Mouse (Mus musculus) spleen, postnatal 10 days (tissue): ENCODE results near the gene Padi6.
A peak's percentile ranks its signal among the peaks of the same experiment; 100 is the strongest.

Experiments used
- DNase-seq, 2 experiments: peaks; one replicate each; pipeline ENCODE4 v3.0.0; 2021 to 2022; ENCODE audit warnings: low spot score in 2 of 2

Gene Padi6

DNA sequence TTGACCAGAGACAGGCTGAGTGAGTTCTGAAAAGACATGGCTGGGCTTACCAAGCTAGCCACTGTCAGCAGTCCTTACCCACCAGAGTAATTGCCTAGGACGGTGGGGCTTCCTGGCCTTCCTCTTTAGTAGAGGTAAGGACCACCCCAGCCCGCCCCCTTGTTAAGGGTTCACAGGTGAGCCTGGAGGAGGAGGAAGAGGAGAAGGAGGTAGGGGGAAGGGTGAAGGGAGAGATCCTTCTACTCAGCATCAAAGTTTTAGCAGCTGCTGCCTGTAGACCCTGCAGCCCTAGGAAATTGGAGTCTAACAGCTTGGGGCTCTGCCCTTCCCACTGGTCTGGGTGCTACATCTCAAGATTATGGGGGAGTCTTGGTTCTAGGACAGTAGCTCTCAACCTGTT lies at the start of gene Padi6:
Gene Padi6 (minus strand): TSS at position 101 of the 400 bp plus-strand sequence.
- DNase-seq = no peak

DNA sequence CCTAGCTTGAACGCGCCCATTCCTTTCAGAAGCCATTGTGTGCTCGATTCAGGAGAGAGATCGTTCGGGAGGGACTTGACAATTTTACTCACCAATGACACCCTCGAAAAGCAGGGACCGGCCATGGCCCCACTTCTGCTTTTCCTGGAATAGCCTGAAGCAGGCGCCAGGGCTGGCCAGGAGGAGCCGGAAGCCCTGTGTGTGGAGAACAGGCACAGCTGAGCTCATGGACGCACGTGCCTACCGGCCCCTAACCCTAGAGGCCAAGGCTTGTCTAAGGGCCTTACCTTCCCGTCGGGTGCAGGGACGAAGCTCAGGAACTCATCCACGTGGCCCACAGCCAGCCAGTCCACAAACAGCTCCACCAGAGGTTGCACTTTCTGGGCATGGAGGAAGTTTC lies 48.6 kb upstream of the Padi6 start:
- DNase-seq = no peak

DNA sequence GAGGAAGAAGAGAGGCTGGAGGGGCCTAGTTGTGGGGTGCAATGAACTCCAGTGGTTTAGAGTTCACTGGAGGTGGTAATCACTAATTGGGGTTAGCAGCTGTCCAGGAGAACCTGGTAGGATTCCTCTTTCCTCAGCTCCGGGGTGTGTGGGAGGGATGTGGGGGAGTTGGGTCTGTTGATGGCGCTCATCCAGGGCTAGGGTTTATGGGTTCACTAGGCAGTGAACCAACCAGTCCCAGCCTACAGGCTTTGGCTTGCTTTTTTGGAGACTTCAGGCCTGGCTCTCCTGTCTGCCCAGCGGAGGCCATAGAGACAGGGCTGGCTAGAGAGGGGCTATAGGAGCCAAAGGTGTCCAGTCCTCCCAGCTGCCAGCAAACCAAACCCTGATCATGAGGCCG lies 47.5 kb upstream of the Padi6 start:
- no peak for DNase-seq

DNA sequence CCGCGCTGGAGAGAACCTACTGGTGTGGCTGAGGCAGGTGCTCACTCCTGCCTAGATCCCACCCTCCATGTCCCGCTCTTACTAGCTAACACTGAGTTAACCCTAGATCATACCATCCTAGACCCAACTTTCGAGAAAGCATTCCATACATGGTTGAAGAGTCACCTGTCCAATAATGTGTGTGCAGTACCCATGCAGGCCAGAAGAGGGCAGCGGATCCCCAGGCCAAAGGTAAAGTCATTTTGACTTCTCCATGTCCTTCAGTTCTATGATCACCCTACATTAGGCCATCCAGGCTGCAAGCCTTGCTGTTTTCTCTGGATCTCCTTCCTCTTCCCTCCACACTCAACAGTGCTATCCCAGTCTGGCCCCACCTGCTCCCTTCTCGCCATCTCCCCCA lies 46.5 kb upstream of the Padi6 start:
- peak; percentile 75 to 85 for DNase-seq

DNA sequence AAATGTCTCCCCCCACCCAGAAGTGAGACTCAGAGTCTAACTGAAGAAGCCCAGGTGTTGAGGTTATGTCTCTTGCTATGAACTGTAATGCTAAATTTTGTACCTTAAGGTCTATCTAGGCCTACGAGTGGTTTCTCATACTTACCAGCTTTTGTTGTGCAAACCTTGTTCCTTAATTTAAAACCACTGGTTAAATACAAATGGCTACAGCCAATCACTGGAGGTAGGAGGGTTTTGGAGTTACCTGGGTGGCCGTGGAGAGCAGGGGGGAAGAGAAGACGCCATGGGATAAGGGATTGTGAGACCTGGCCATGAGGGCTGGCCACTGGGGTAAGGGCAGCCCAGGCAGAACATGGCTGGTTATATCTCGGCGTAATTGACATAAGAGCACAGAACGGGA lies 45.8 kb upstream of the Padi6 start:
- no peak for DNase-seq

DNA sequence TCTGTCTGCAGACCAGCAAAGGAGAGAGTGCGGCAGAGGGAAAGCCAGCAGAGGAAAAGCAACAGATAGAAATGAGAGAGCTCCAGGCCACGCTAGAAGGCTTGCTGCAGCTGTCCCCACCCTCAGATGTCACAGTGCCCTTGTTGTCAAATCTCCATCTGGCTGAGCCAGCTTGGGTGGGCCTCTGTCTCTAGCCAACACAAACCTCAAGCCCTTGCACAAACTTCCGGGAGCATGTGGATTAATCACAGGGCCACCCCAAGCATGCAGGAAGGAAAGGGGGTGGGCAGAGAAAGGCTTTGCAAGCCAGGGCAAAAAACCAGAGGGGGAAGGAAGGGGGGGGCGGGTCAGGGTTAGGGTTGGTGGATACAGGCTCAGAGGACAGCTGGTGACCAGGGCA lies 45.0 kb upstream of the Padi6 start:
- no peak for DNase-seq

DNA sequence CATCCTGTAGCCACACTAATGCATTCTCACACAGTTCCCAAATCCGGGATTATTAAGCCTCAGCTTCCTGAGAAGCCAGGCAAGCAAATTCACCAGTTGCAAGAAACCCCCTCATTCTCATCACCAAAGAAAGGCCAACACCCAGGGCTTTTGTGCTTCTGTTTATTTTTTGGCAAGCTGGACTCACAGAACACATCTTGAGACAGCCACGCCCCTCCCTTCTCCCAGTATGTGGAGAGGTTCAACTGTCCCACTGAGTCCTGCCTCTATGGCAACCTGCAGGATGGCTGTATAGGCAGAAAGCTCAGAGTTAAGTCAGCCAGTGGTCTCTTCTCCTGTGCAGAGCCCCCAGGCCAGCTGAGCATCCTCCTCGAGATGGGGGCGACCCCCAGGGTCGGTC lies 42.8 kb upstream of the Padi6 start:
- no peak for DNase-seq

DNA sequence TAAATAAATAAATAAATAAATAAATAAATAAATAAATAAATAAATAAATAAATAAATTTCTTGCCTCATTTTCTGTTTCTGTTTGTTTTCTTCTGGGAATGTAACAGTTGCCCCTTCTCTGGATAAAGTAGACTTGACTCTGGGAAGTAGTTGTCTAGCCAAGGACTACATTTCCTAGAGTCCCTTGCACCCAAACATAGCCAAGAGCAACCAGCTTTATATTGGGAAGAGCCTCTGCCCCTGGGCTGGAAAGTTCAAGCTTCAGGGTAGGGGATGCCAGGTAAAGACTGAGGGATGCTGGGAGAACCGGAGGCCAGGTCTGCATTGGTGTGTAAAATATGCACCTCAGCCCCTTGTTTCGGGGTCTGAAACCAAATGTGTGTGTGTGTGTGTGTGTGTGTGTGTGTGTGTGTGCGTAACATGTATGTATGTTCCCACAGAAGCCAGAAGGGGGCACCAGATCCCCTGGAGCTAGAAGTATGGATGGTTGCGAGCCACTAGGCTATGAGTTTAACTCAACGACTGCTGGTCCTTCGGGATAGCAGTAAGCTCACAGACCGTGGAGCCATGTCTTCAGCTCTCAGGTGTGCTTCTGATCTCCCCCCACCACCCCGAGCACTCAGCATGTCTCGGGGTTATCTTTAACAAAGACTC lies 42.0 kb upstream of the Padi6 start:
- DNase-seq = no peak

DNA sequence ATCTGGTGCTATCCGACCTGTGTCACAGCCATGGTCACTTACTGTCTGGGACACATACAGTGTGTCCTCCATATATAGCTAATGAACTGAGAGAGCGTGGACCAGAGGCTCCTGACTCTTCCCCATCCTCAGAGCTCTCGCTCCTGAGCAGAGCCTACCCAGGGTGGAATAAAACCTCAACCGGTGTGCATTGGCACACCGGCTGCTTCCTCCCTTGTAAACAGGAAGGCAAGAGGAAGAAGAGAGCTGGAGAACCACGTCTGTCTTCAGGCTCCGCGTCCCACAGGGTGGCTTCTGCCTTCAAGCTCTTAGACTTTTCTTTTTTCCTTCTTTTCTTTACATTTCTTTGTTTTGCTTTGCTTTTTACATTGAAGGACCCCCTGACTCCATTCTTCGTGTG lies 40.4 kb upstream of the Padi6 start:
- no peak for DNase-seq

DNA sequence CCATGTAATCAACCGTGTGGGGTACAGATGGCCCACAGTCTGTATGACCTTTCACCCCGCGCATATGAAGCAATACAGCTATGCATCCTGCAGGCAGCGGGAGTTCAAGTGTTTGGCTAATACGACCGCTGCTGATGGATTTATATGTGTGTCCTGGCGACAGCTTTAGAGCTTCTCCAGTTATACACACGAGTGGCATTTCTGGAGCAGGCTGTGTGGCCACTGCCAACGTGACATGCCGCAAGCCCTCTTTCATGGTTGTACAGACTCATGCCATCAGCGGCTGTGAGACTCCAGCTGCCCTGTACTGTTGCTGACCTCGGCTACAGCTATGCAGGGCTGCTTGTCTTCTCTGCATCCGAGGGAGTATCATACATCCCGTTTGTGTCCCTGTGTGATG lies 38.1 kb upstream of the Padi6 start:
- DNase-seq = no peak

DNA sequence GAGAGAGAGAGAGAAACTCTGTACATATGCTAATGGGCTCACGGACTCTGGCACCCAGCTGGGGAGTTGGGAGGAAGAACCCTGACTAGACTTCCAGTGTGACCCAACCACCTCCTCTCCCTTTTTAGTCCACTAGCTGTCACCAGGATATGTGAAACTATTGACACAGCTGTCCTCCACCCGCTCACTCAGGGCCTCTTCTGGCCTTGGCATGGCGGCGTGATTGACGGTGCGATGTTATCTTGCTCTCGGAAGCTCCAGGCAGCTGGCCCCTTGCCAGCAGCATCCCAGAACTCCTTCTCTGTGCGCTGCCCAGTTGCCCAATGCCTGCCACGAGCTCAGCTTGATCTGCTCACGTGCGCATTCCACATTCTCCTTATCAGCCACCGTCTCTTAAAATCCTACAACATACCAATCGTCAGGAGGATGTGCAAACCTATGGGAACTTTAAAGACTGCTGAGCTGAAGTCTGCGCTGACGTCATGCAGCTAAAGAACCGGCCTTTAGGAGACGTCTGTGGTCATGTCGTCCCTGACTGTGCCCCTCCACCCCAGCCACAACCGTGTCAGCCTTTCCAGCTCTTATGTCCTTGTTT lies 37.5 kb upstream of the Padi6 start:
- DNase-seq = no peak

DNA sequence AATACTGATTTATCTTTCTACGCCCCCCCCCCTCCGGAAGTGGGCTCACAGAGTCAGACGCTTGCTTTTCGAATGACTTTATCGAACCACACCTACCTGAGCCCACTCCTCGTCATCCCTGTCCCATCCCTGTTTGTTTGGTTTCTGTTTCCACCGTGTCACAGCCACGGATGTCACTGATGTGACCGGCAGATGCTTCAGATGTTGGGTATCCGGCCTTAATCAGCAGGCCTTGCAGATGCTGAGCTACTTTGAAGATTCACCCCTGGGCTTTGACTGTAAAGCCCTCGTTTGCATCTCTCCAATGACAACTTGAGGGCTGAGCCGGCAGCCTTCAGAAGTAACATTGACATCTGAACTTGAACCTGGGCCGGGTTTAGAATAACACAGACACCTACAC lies 34.2 kb upstream of the Padi6 start:
- DNase-seq = no peak

DNA sequence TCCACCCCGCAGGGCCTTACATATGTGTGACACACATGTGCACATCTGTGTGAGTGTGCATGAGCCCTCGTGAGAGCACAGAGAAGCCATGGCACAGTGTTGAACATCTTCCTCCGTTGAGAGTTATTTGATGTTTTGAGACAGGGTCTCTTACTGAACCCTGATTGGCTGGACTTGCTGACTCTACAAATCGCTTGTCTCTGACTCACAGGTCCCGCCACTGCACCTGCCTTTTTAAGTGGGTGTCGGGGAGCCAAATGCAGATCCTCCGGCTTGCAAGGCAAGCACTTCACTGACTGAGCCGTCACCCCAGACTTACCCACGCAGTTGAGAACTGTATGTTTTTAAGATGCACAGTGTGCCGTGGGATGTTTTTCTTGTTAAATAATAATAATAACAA lies 33.4 kb upstream of the Padi6 start:
- DNase-seq = no peak

DNA sequence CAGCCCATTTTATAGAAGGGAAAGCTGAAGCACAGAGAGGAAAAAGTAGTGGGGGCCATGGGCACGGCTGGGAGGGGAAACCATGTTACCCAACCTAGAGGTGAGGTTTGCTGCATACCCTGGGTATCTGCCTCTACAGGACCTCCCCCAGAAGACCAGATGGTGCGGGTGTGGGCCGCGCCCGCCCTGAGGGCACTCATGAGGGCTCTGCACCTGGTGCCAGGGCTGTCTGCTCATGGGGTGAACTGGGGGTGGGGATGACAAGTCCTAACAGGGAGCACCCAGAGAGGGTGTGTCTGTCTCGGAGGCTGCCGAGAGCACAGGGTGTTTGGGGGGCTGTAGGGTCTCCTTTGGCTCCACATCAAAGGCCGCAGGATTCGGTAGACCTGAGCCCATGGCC lies 32.5 kb upstream of the Padi6 start:
- DNase-seq = no peak

DNA sequence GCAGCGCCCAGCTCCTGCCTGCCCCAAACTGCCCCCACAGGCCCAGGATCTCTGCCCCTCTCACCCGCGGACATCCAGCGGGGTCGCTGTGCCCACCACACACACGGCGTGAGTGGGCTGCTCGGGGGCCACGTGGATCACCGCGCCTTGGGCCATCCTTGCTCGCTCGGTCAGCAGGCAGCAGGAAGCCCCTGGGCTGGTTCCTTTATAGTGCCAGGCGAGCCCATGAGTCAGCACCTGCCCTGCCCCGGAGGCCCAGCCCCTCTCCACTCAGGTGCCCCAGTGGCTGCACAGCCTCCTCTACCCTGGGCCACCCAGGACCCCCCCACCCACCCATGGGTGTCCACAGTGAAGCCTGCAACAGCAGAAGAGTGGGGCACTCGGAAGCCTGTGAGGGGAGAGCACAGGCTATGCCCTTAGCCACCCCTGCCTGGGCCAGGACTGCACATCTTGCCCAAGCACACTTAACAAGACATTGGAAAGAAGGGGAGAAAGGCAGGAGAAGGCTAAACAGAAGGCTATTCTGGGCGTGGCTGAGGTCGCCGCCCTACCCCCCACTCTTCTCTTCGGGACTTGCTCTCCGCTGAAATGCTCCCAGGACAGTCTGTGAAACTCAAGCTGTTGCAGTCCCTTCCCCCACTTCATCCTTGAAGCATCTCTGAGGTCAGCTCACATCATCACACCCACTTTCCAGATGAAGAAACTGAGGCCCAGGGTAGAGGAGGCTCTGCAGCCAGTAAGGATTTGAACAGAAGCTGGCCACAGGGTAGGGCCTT lies 31.8 kb upstream of the Padi6 start, which contains the start of gene Padi4:
Gene Padi4 (minus strand): TSS at position 212 of the 776 bp plus-strand sequence.
- DNase-seq = no peak

DNA sequence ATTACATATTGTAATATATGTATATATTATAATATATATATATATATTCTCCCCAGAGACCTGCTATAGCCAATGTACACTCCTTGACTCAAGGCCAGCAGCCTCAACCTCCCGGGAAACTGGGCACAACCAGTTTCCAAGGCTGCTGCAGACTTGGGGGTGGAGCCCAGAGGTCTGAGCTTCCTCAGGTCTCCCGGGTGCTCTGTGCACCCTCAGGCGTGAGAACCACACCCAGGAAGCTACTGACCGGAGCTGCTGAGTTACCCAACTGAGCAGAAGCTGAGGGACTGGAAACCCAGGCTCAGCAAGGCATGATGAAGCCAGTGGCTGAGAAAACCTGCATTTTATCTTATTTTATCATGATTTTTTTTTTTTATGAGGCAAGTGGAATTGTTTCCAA lies 28.6 kb upstream of the Padi6 start:
- DNase-seq = peak in 1 of 2 experiments; percentile 45

DNA sequence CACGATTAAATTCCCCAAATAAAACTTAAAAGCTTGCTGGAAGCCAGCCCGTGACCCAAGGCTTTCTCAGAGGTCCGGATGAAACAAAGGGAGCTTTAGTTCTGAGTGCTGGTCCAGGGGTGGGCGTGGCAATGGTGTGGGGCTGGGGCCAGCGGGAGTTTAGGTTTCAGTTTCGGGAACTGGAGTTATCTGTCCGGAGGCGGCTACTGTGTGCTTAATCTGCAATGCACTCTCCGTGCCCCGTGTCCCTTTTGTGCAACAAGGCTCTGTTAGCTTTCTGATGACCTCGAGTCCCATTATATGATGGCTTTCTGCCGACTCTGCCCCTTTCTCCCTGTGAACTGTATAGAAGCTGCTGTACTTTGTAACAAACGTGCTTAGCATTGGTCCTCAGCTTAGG lies 28.0 kb upstream of the Padi6 start:
- peak in 1 of 2 experiments; percentile 53 for DNase-seq

DNA sequence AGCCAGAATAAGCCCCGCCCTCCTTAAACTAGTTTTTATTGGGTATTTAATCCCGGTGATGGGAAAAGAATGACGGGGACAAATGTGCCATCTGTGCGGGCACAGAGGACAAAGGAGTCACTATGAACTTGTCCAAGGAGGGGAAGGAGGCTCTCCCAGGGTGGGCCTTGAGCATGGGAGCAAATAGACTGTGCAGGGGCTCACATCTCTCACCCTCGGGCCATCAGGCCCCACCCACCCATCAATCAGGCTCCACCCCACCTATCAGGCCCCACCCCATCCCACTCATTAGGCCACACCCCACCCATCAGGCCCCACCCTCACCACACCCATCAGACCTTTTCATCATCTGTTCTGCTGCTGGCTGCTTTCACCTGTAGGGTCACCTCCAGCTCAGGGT lies 26.5 kb upstream of the Padi6 start:
- no peak for DNase-seq

DNA sequence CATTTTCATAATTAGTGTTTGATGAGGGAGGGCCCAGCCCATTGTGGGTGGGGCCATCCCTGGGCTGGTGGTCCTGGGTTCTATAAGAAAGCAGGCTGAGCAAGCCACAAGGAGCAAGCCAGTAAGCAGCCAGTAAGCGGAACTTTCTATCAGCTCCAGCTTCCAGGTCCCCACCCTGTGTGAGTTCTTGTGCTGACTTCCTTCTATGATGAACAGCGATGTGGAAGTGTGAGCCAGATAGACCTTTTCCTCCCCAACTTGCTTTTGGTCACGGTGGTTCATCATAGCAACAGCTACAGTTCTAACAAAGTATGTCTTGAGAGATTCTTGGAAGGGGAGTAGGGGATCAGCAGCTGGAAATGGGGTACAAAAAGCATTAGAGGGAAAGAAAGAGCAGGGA lies 23.5 kb upstream of the Padi6 start:
- DNase-seq = no peak

DNA sequence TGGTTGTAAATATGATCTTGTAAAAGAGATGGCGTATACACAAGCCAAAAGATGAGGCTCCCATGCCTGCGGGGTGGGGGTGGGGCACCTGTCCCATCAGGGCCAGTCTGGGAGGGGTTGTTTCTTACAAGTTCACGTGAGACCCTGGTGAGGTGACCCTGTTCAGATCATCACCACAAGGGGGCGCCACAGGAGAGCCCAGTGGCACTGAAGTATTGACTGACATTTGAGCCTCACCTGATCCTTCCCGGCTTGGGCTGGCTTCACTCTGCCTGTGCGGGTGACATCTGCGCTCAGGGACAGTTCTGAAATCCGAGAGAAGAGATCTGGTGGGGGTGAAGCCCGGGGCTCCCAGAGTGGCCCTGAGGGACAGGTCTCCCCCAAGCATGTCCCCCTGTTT lies 20.7 kb upstream of the Padi6 start:
- DNase-seq = peak; percentile 55 to 85

DNA sequence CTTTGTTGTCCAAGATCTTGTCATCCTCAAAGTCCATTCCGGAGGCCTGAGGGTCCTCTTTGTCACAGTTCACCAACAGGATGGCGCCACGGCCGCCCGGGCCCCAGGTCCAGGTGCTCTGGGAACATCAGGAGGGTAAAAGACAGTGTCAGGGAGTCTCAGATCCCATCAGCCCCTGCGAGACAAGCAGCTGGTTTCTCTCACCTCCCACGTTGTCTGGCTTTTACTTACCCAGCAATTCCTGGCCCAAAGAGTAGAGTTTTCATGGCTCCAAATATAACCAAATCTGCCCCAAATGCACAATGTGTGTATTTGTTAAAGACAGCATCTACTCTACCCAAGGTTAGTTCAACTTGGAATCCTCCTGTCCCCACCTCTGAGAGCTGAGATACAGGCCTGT lies 19.2 kb upstream of the Padi6 start:
- DNase-seq = no peak

DNA sequence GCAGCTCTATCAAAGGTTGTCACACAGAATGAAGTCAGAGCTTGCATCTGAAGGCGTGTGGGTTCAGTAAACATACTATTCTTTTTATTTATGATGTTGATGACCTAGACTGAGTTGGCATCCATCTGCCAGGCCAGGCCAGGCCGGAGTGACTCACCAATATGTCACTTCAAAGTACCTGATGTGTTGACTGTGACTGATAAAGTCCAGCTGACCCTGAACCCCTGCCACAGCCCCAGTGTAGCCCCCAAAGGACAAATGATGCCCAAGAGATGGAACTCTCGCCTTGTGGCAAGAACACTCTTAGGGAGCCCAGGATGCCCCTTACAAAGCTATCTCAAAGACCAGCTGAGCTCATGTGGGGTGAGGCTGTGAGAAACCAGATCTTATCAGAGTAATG lies 13.4 kb upstream of the Padi6 start:
- no peak for DNase-seq

DNA sequence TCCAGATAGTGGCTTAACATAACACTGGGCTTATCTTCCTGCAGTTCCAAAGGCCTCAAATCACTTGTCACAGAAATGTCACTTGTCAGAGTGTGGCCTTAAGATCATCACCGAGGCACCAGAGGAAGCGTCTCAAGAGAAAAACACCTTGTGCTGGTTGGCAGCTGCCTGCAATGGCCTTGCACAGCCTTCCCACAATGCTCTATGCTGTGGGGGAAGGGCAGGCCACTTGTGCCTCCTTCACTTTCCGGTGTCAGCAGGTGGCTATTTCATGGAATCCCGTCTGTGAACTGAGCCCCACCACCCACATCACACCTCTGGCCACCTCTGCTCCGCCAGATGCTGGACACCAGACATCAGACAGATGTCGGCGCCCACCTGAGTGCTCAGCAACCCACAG lies 10.9 kb upstream of the Padi6 start:
- DNase-seq = no peak
